Mouse (Mus musculus): ENCODE data around the gene Ano8.
"Not testable (repeated sequence)": the region's sequence is repeated elsewhere in the genome, so short reads cannot be mapped to it uniquely, and the experiment has no call there.

The Ano8 gene

DNA sequence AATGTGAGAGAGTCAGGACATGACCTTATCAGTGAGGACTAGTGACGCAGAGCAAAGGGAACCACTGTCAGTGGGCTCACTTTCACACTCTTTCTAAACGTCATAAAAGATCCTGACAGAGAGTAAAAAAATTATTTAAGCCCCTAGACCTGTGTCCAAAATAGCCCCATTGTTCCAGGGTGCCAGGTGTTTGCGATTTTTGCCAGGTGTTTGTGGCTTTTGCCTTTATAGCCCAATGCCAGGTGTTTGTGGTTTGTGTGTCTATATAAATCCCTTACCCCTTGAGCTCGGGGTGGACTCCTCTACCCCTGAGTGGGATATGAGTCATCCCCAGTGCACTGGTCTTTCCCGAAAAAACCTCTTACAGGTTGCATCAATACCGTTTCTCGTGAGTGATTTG is 40.7 kb downstream of the Ano8 start:
- no peak for DNase-seq (ENCODE audit: low spot score in 2 of 2)

GRCm38 (mm10) chr8:71441404-71441803 is 44.4 kb downstream of the Ano8 start:
- DNase-seq (ENCODE audit: low spot score in 2 of 2) = peak in 1 of 2 experiments; percentile 17

DNA sequence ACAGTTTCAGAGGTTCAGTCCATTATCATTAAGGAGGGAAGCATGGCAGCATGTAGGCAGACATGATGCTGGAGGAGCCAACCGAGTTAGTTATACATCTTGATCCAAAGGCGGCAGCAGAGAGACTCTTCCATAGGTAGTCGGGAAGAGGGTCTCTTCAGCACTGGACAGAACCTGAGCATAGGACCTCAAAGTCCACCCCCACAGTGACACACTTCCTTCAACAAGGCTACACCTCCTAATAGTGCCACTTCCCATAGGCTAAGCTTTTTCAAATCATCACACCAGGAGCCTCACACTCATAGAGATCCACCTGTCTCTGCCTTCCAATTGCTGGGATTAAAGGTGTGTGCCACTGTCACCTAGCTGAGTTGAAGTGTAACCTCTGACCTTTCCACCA is 48.7 kb downstream of the Ano8 start:
- DNase-seq (ENCODE audit: low spot score in 2 of 2) = no peak

GRCm38 (mm10) chr8:71432935-71433334 is 52.8 kb downstream of the Ano8 start:
- not testable (repeated sequence) for DNase-seq (ENCODE audit: low spot score in 2 of 2)

Data from heart, adult 9 months (tissue).